Mouse (Mus musculus) kidney, adult 2 months (tissue): ENCODE measurements around the gene Hunk.

Experiments used
- CTCF ChIP-seq: fragments of 200-500 bp; conservative IDR thresholded peaks from 2 replicates; pipeline ENCODE4 v1.5.1; 2011; ENCODE audit warnings: low read depth, mild to moderate bottlenecking, control low read depth, low read length, moderate library complexity, mixed read lengths; ENCODE audit not compliant: insufficient read depth, insufficient read length
- POLR2A ChIP-seq: fragments of 200-500 bp; IDR thresholded peaks from one replicate; pipeline ENCODE4 v1.6.1; 2011; ENCODE audit warnings: low read depth, low read length, control low read depth

DNA sequence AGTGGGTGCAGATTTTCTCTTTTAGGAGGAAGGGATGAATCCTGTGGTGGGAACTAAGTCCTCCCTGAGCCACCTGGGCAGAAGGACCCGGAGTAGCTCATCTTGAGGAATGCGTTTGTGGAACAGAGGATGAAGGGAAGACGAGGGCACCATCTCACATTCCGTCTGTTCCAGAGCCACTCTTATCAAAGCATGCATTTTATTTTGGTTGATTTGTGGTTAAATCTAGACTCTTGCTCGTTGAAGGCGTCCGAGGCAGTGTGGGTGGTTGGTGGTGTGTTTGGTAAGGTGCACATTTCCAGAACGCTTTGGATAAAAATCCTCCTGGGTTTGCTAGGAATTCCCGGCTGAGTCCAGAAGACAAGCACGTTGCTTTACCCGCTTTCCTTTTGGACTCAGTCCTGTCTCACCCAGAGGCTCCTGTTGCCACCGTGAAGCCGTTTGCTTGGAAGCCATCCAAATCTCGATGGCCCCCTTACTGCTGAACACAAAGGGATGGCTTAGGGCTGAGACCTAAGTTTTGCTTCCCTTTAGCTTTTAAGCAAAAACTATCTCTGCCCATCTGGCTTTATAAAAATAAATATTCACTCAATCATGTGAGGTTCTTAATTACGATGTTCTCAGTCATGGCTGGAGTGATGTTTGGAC lies 3.4 kb downstream of the Hunk start:
- TF ChIP-seq CTCF (no peak), POLR2A (no peak)
